Mouse (Mus musculus) heart, postnatal 4 days (tissue): Measurements from ENCODE around the gene Edem1. TPM values are rescaled to one million over a fixed set of nuclear protein-coding genes. Genes with fewer than 3 reads are reported as not detected.

Experiments used
- DNase-seq: peaks from one replicate; pipeline ENCODE4 v3.0.0; 2021
- total RNA-seq, 2 experiments: library from RNA; stranded (reverse); gene quantifications; 2 replicates each; pipeline ENCODE4 v1.2.3; 2021

Gene Edem1
- 10 to 100 TPM; 14.2 to 22.3 TPM for total RNA-seq

GRCm38 (mm10) chr6:108828234-108828868, at the start of gene Edem1:
Gene Edem1 (plus strand): TSS chr6:108828641.
- DNase-seq = peak; percentile 99

- no peak for DNase-seq
Measured at GRCm38 (mm10) chr6:108781865-108782264, 46.6 kb upstream of the Edem1 start.

- peak; percentile 98 for DNase-seq
Measured at GRCm38 (mm10) chr6:108782526-108783183, 45.8 kb upstream of the Edem1 start, which contains the start of gene Arl8b. Gene Arl8b (plus strand): TSS chr6:108783099.

GRCm38 (mm10) chr6:108783184-108783881, 45.1 kb upstream of the Edem1 start:
- DNase-seq = peak; percentile 46

GRCm38 (mm10) chr6:108784056-108784455, 44.4 kb upstream of the Edem1 start:
- no peak for DNase-seq

- DNase-seq = no peak
Measured at GRCm38 (mm10) chr6:108784796-108785195, 43.6 kb upstream of the Edem1 start.

- DNase-seq = no peak
Measured at GRCm38 (mm10) chr6:108785551-108785950, 42.9 kb upstream of the Edem1 start.

GRCm38 (mm10) chr6:108791498-108791897, 36.9 kb upstream of the Edem1 start:
- DNase-seq = no peak

GRCm38 (mm10) chr6:108795912-108796311, 32.5 kb upstream of the Edem1 start:
- no peak for DNase-seq

GRCm38 (mm10) chr6:108796706-108797105, 31.7 kb upstream of the Edem1 start:
- DNase-seq = no peak

GRCm38 (mm10) chr6:108805194-108805593, 23.2 kb upstream of the Edem1 start:
- DNase-seq = no peak

GRCm38 (mm10) chr6:108805871-108806270, 22.6 kb upstream of the Edem1 start:
- DNase-seq = no peak

GRCm38 (mm10) chr6:108807446-108807845, 21.0 kb upstream of the Edem1 start:
- no peak for DNase-seq

GRCm38 (mm10) chr6:108808786-108809185, 19.7 kb upstream of the Edem1 start:
- no peak for DNase-seq

GRCm38 (mm10) chr6:108810237-108810636, 18.2 kb upstream of the Edem1 start:
- no peak for DNase-seq

GRCm38 (mm10) chr6:108812134-108812533, 16.3 kb upstream of the Edem1 start:
- no peak for DNase-seq

- DNase-seq = no peak
Measured at GRCm38 (mm10) chr6:108817510-108817909, 10.9 kb upstream of the Edem1 start.

GRCm38 (mm10) chr6:108824816-108825545, 3.5 kb upstream of the Edem1 start:
- no peak for DNase-seq

- no peak for DNase-seq
Measured at GRCm38 (mm10) chr6:108826070-108826469, 2.4 kb upstream of the Edem1 start.

- DNase-seq = no peak
Measured at GRCm38 (mm10) chr6:108827336-108827920, 1.0 kb upstream of the Edem1 start.

GRCm38 (mm10) chr6:108828872-108829271, 431 bp downstream of the Edem1 start:
- peak; percentile 47 for DNase-seq
